ENCODE assay signal across 11 mouse cellular contexts in genomic region chr2:115895256-115895655, GRCm38 (mm10).
DNase-seq lines count a peak whose midpoint lies in the region; ATAC-seq and TF ChIP-seq lines count a peak whose summit lies in the region.
"Had no signal": no experiment of that assay in that cellular context is flagged by ENCODE, and none has a peak within 500 bp of the region (broad histone marks: within the 10 kb centered on the region; RNA-seq: fewer than 3 reads in every experiment).

No protein-coding gene starts in this region.

- peaks cover 3% of the 10 kb centered on the region; the same call in 1 of the 2 replicates for H3K4me1 ChIP-seq in forebrain, embryonic 11.5 days (replicated peaks; ENCODE audit: control insufficient read depth, insufficient read depth, low read length)
- H3K4me1 ChIP-seq in forebrain, embryonic 10.5 days: peaks cover 49% of the 10 kb centered on the region
- peaks cover 21% of the 10 kb centered on the region for H3K4me1 ChIP-seq in kidney, postnatal 0 days (replicated peaks; ENCODE audit: insufficient read depth, low read length)
- peaks cover 66% of the 10 kb centered on the region for H3K4me1 ChIP-seq in forebrain, embryonic 15.5 days
- peaks cover 47% of the 10 kb centered on the region for H3K4me1 ChIP-seq in neural tube, embryonic 12.5 days

- no peaks in the 10 kb centered on the region for H3K36me3 ChIP-seq in forebrain, embryonic 11.5 days (ENCODE audit: control insufficient read depth, insufficient read depth, low read length)
- H3K36me3 ChIP-seq in forebrain, embryonic 10.5 days (replicated peaks): no peaks in the 10 kb centered on the region
- no peaks in the 10 kb centered on the region for H3K36me3 ChIP-seq in kidney, postnatal 0 days (ENCODE audit: insufficient read depth, low read length)
- no peaks in the 10 kb centered on the region for H3K36me3 ChIP-seq in forebrain, embryonic 15.5 days
- H3K36me3 ChIP-seq in neural tube, embryonic 12.5 days: no peaks in the 10 kb centered on the region
- H3K36me3 ChIP-seq: limb, embryonic 15.5 days had no signal

- no peak for ATAC-seq in forebrain, embryonic 11.5 days (replicated peaks; ENCODE audit: low FRiP score)
- peak; percentile 60; the same call in 1 of the 2 replicates for ATAC-seq in kidney, postnatal 0 days (replicated peaks; ENCODE audit: low FRiP score, low read depth)
- ATAC-seq in forebrain, embryonic 15.5 days (replicated peaks): 0 out of 2 replicates have a peak, but pooled peaks have one; percentile 23
- ATAC-seq in neural tube, embryonic 12.5 days (ENCODE audit: low FRiP score, low read depth): no peak

- no peak overlapping the region for H3K9ac ChIP-seq in forebrain, embryonic 11.5 days (ENCODE audit: low read length)
- H3K9ac ChIP-seq in kidney, postnatal 0 days (ENCODE audit: low read depth, low read length): no peak overlapping the region
- no peak overlapping the region for H3K9ac ChIP-seq in forebrain, embryonic 15.5 days (replicated peaks)
- no peak overlapping the region for H3K9ac ChIP-seq in neural tube, embryonic 12.5 days
- H3K9ac ChIP-seq: limb, embryonic 15.5 days had no signal

- WGBS in forebrain, embryonic 11.5 days: 61% methylated on average over 2 of the region's 2 CpGs
- 63% methylated on average over 2 of the region's 2 CpGs for WGBS in forebrain, embryonic 10.5 days
- WGBS in kidney, postnatal 0 days: 8% methylated on average over 2 of the region's 2 CpGs
- 0% methylated on average over 2 of the region's 2 CpGs for WGBS in forebrain, embryonic 15.5 days
- 27% methylated on average over 2 of the region's 2 CpGs for WGBS in neural tube, embryonic 12.5 days

- TF ChIP-seq CTCF in kidney, postnatal 0 days (IDR thresholded peaks at IDR 0.05; ENCODE audit: low read depth): no peak

- H3K9me3 ChIP-seq in forebrain, embryonic 11.5 days (ENCODE audit: control insufficient read depth, low read length): no peaks in the 10 kb centered on the region
- H3K9me3 ChIP-seq in forebrain, embryonic 10.5 days: no peaks in the 10 kb centered on the region
- H3K9me3 ChIP-seq in kidney, postnatal 0 days (replicated peaks; ENCODE audit: low read length): no peaks in the 10 kb centered on the region
- no peaks in the 10 kb centered on the region for H3K9me3 ChIP-seq in forebrain, embryonic 15.5 days
- no peaks in the 10 kb centered on the region for H3K9me3 ChIP-seq in neural tube, embryonic 12.5 days
- H3K9me3 ChIP-seq: limb, embryonic 15.5 days had no signal

- no peaks in the 10 kb centered on the region for H3K27me3 ChIP-seq in forebrain, embryonic 11.5 days (ENCODE audit: control insufficient read depth, insufficient read depth, low read length)
- H3K27me3 ChIP-seq in forebrain, embryonic 10.5 days (ENCODE audit: poor library complexity, severe bottlenecking): 0 out of 2 replicates have a peak, but pooled peaks cover 3% of the 10 kb centered on the region
- no peaks in the 10 kb centered on the region for H3K27me3 ChIP-seq in kidney, postnatal 0 days (ENCODE audit: insufficient read depth, low read length)
- H3K27me3 ChIP-seq in forebrain, embryonic 15.5 days: no peaks in the 10 kb centered on the region
- H3K27me3 ChIP-seq in neural tube, embryonic 12.5 days (replicated peaks): no peaks in the 10 kb centered on the region

- no peak overlapping the region for H3K4me3 ChIP-seq in forebrain, embryonic 11.5 days (ENCODE audit: low read depth, low read length)
- no peak overlapping the region for H3K4me3 ChIP-seq in forebrain, embryonic 10.5 days
- no peak overlapping the region for H3K4me3 ChIP-seq in kidney, postnatal 0 days (replicated peaks; ENCODE audit: low read depth, low read length)
- no peak overlapping the region for H3K4me3 ChIP-seq in forebrain, embryonic 15.5 days
- H3K4me3 ChIP-seq in neural tube, embryonic 12.5 days: no peak overlapping the region
- H3K4me3 ChIP-seq: limb, embryonic 15.5 days had no signal

- DNase-seq in forebrain, embryonic 11.5 days (ENCODE audit: low spot score): no peak
- no peak for DNase-seq in forebrain, embryonic 10.5 days (ENCODE audit: extremely low spot score, low spot score)
- peak; percentile 83 for DNase-seq in kidney, postnatal 0 days (ENCODE audit: low spot score)
- DNase-seq in kidney, postnatal 36 days: no peak
- DNase-seq in frontal cortex, postnatal 10 days (ENCODE audit: low spot score in 2 of 2): no peak
- no peak for DNase-seq in layer of hippocampus, adult 11-12 months (ENCODE audit: low spot score)
- DNase-seq: gastrocnemius, postnatal 36 days; lung, postnatal 14 days had no signal

- H3K27ac ChIP-seq in forebrain, embryonic 11.5 days (ENCODE audit: low read depth, low read length): peak overlapping the region; percentile 38; the same call in 1 of the 2 replicates
- no peak overlapping the region; the same call in 1 of the 2 replicates for H3K27ac ChIP-seq in forebrain, embryonic 10.5 days
- peak overlapping the region; percentile 25; the same call in 1 of the 2 replicates for H3K27ac ChIP-seq in kidney, postnatal 0 days
- peak overlapping the region; percentile 65 for H3K27ac ChIP-seq in forebrain, embryonic 15.5 days (replicated peaks)
- H3K27ac ChIP-seq in neural tube, embryonic 12.5 days: peak overlapping the region; percentile 46
- H3K27ac ChIP-seq: limb, embryonic 15.5 days had no signal

- no peak overlapping the region for H3K4me2 ChIP-seq in forebrain, embryonic 11.5 days (ENCODE audit: low read depth, low read length, severe bottlenecking)
- H3K4me2 ChIP-seq in kidney, postnatal 0 days (ENCODE audit: low read length): no peak overlapping the region
- no peak overlapping the region for H3K4me2 ChIP-seq in forebrain, embryonic 15.5 days (replicated peaks)
- peak overlapping the region; percentile 9; the same call in 1 of the 2 replicates for H3K4me2 ChIP-seq in neural tube, embryonic 12.5 days (replicated peaks)
- H3K4me2 ChIP-seq: limb, embryonic 15.5 days had no signal

Comparison
In these comparisons a context has a peak if more than half of its experiments do, and no peak if none do; other contexts are left out.
1. ATAC-seq: peak in kidney, postnatal 0 days (single experiment) and forebrain, embryonic 15.5 days (single experiment); none in forebrain, embryonic 11.5 days (single experiment) and neural tube, embryonic 12.5 days (single experiment).